Mouse (Mus musculus): ENCODE data around the gene Ccdc141. TPM values are rescaled to one million over a fixed set of nuclear protein-coding genes. Genes with fewer than 3 reads are reported as not detected.

Gene Ccdc141
- polyA plus RNA-seq, 1 experiment from 2014 or later, result 6.9 TPM

- no peak overlapping the region for H3K9ac ChIP-seq (replicated peaks; ENCODE audit: low read length)
- no peaks in the 10 kb centered on the region for H3K4me1 ChIP-seq (ENCODE audit: control insufficient read depth, insufficient read depth, low read length)
- H3K27me3 ChIP-seq (ENCODE audit: control insufficient read depth, insufficient read depth, low read length), result no peaks in the 10 kb centered on the region
- no peak overlapping the region for H3K4me3 ChIP-seq (replicated peaks; ENCODE audit: low read depth, low read length)
- no peak overlapping the region for H3K27ac ChIP-seq (replicated peaks; ENCODE audit: low read depth, low read length)
- H3K9me3 ChIP-seq (ENCODE audit: control insufficient read depth, low read length), result no peaks in the 10 kb centered on the region
- ATAC-seq (ENCODE audit: low FRiP score, low TSS enrichment), result no peak
- no peak overlapping the region for H3K4me2 ChIP-seq (ENCODE audit: low read length)
- 76% methylated on average over 4 of the region's 4 CpGs for WGBS
- DNase-seq, result no peak
- no peaks in the 10 kb centered on the region for H3K36me3 ChIP-seq (ENCODE audit: control insufficient read depth, insufficient read depth, low read length)
These were observed 60.1 kb downstream of the Ccdc141 start for GRCm38 (mm10) chr2:77110365-77110764.

- no peak for DNase-seq
- H3K36me3 ChIP-seq (ENCODE audit: control insufficient read depth, insufficient read depth, low read length), result no peaks in the 10 kb centered on the region
These were observed 60.8 kb downstream of the Ccdc141 start for GRCm38 (mm10) chr2:77109506-77110123.

GRCm38 (mm10) chr2:77108562-77108961 lies 61.9 kb downstream of the Ccdc141 start:
- Histone ChIP-seq H3K27ac (replicated peaks; ENCODE audit: low read depth, low read length) (no peak overlapping the region), H3K9me3 (ENCODE audit: control insufficient read depth, low read length) (no peaks in the 10 kb centered on the region), H3K4me2 (ENCODE audit: low read length) (no peak overlapping the region), H3K4me3 (replicated peaks; ENCODE audit: low read depth, low read length) (no peak overlapping the region), H3K36me3 (ENCODE audit: control insufficient read depth, insufficient read depth, low read length) (no peaks in the 10 kb centered on the region), H3K4me1 (ENCODE audit: control insufficient read depth, insufficient read depth, low read length) (no peaks in the 10 kb centered on the region), H3K9ac (replicated peaks; ENCODE audit: low read length) (no peak overlapping the region), H3K27me3 (ENCODE audit: control insufficient read depth, insufficient read depth, low read length) (no peaks in the 10 kb centered on the region)
- ATAC-seq (ENCODE audit: low FRiP score, low TSS enrichment), result no peak
- WGBS, result 83% methylated on average over 5 of the region's 5 CpGs
- DNase-seq, result no peak

More at GRCm38 (mm10) chr2:77109506-77110123, 60.8 kb downstream of the Ccdc141 start:
- no peaks in the 10 kb centered on the region for H3K4me1 ChIP-seq (ENCODE audit: control insufficient read depth, insufficient read depth, low read length)
- no peak for ATAC-seq (ENCODE audit: low FRiP score, low TSS enrichment)
- no peak overlapping the region for H3K4me2 ChIP-seq (ENCODE audit: low read length)
- H3K27me3 ChIP-seq (ENCODE audit: control insufficient read depth, insufficient read depth, low read length), result no peaks in the 10 kb centered on the region
- H3K9ac ChIP-seq (replicated peaks; ENCODE audit: low read length), result no peak overlapping the region
- no peaks in the 10 kb centered on the region for H3K9me3 ChIP-seq (ENCODE audit: control insufficient read depth, low read length)
- H3K4me3 ChIP-seq (replicated peaks; ENCODE audit: low read depth, low read length), result no peak overlapping the region
- no peak overlapping the region for H3K27ac ChIP-seq (replicated peaks; ENCODE audit: low read depth, low read length)
- WGBS, result 90% methylated on average over 8 of the region's 8 CpGs

GRCm38 (mm10) chr2:77106150-77106549 lies 64.3 kb downstream of the Ccdc141 start:
- ATAC-seq (ENCODE audit: low FRiP score, low TSS enrichment), result no peak

GRCm38 (mm10) chr2:77105006-77105715 lies 65.3 kb downstream of the Ccdc141 start:
- no peaks in the 10 kb centered on the region for H3K27me3 ChIP-seq (ENCODE audit: control insufficient read depth, insufficient read depth, low read length)
- no peaks in the 10 kb centered on the region for H3K4me1 ChIP-seq (ENCODE audit: control insufficient read depth, insufficient read depth, low read length)
- H3K27ac ChIP-seq (replicated peaks; ENCODE audit: low read depth, low read length), result no peak overlapping the region
- H3K9ac ChIP-seq (replicated peaks; ENCODE audit: low read length), result no peak overlapping the region
- no peak overlapping the region for H3K4me2 ChIP-seq (ENCODE audit: low read length)
- H3K4me3 ChIP-seq (replicated peaks; ENCODE audit: low read depth, low read length), result no peak overlapping the region
- DNase-seq (no peak), ATAC-seq (ENCODE audit: low FRiP score, low TSS enrichment) (no peak)
- H3K36me3 ChIP-seq (ENCODE audit: control insufficient read depth, insufficient read depth, low read length), result no peaks in the 10 kb centered on the region
- H3K9me3 ChIP-seq (ENCODE audit: control insufficient read depth, low read length), result no peaks in the 10 kb centered on the region
- WGBS, result 87% methylated on average over 8 of the region's 8 CpGs

More at GRCm38 (mm10) chr2:77106150-77106549, 64.3 kb downstream of the Ccdc141 start:
- Histone ChIP-seq H3K27ac (replicated peaks; ENCODE audit: low read depth, low read length) (no peak overlapping the region), H3K36me3 (ENCODE audit: control insufficient read depth, insufficient read depth, low read length) (no peaks in the 10 kb centered on the region), H3K4me1 (ENCODE audit: control insufficient read depth, insufficient read depth, low read length) (no peaks in the 10 kb centered on the region), H3K9ac (replicated peaks; ENCODE audit: low read length) (no peak overlapping the region), H3K4me2 (ENCODE audit: low read length) (no peak overlapping the region), H3K4me3 (replicated peaks; ENCODE audit: low read depth, low read length) (no peak overlapping the region), H3K27me3 (ENCODE audit: control insufficient read depth, insufficient read depth, low read length) (no peaks in the 10 kb centered on the region), H3K9me3 (ENCODE audit: control insufficient read depth, low read length) (no peaks in the 10 kb centered on the region)
- WGBS, result 89% methylated on average over 3 of the region's 3 CpGs
- DNase-seq, result no peak

GRCm38 (mm10) chr2:77102516-77102915 lies 67.9 kb downstream of the Ccdc141 start:
- H3K4me1 ChIP-seq (ENCODE audit: control insufficient read depth, insufficient read depth, low read length), result no peaks in the 10 kb centered on the region
- H3K4me3 ChIP-seq (replicated peaks; ENCODE audit: low read depth, low read length), result no peak overlapping the region
- ATAC-seq (ENCODE audit: low FRiP score, low TSS enrichment) (no peak), DNase-seq (no peak)
- H3K27me3 ChIP-seq (ENCODE audit: control insufficient read depth, insufficient read depth, low read length), result no peaks in the 10 kb centered on the region
- no peak overlapping the region for H3K4me2 ChIP-seq (ENCODE audit: low read length)
- H3K36me3 ChIP-seq (ENCODE audit: control insufficient read depth, insufficient read depth, low read length), result no peaks in the 10 kb centered on the region
- H3K27ac ChIP-seq (replicated peaks; ENCODE audit: low read depth, low read length), result no peak overlapping the region
- 97% methylated on average over 5 of the region's 5 CpGs for WGBS
- H3K9me3 ChIP-seq (ENCODE audit: control insufficient read depth, low read length), result no peaks in the 10 kb centered on the region
- no peak overlapping the region for H3K9ac ChIP-seq (replicated peaks; ENCODE audit: low read length)

- H3K9me3 ChIP-seq (ENCODE audit: control insufficient read depth, low read length), result no peaks in the 10 kb centered on the region
- H3K36me3 ChIP-seq (ENCODE audit: control insufficient read depth, insufficient read depth, low read length), result no peaks in the 10 kb centered on the region
- no peak overlapping the region for H3K4me3 ChIP-seq (replicated peaks; ENCODE audit: low read depth, low read length)
- H3K4me2 ChIP-seq (ENCODE audit: low read length), result no peak overlapping the region
- WGBS, result 94% methylated on average over 2 of the region's 2 CpGs
- no peak for ATAC-seq (ENCODE audit: low FRiP score, low TSS enrichment)
- no peak overlapping the region for H3K27ac ChIP-seq (replicated peaks; ENCODE audit: low read depth, low read length)
- no peaks in the 10 kb centered on the region for H3K27me3 ChIP-seq (ENCODE audit: control insufficient read depth, insufficient read depth, low read length)
- no peak overlapping the region for H3K9ac ChIP-seq (replicated peaks; ENCODE audit: low read length)
- H3K4me1 ChIP-seq (ENCODE audit: control insufficient read depth, insufficient read depth, low read length), result no peaks in the 10 kb centered on the region
- no peak for DNase-seq
These were observed 70.6 kb downstream of the Ccdc141 start for GRCm38 (mm10) chr2:77099814-77100213.

GRCm38 (mm10) chr2:77098769-77099168 lies 71.7 kb downstream of the Ccdc141 start:
- Histone ChIP-seq H3K4me2 (ENCODE audit: low read length) (no peak overlapping the region), H3K36me3 (ENCODE audit: control insufficient read depth, insufficient read depth, low read length) (no peaks in the 10 kb centered on the region), H3K4me3 (replicated peaks; ENCODE audit: low read depth, low read length) (no peak overlapping the region), H3K27ac (replicated peaks; ENCODE audit: low read depth, low read length) (no peak overlapping the region), H3K9me3 (ENCODE audit: control insufficient read depth, low read length) (no peaks in the 10 kb centered on the region), H3K4me1 (ENCODE audit: control insufficient read depth, insufficient read depth, low read length) (no peaks in the 10 kb centered on the region), H3K27me3 (ENCODE audit: control insufficient read depth, insufficient read depth, low read length) (no peaks in the 10 kb centered on the region), H3K9ac (replicated peaks; ENCODE audit: low read length) (no peak overlapping the region)
- DNase-seq (no peak), ATAC-seq (ENCODE audit: low FRiP score, low TSS enrichment) (no peak)
- WGBS, result 90% methylated on average over 3 of the region's 3 CpGs

- H3K9ac ChIP-seq (replicated peaks; ENCODE audit: low read length), result no peak overlapping the region
- H3K4me2 ChIP-seq (ENCODE audit: low read length), result no peak overlapping the region
- no peaks in the 10 kb centered on the region for H3K36me3 ChIP-seq (ENCODE audit: control insufficient read depth, insufficient read depth, low read length)
- no peaks in the 10 kb centered on the region for H3K9me3 ChIP-seq (ENCODE audit: control insufficient read depth, low read length)
- H3K27ac ChIP-seq (replicated peaks; ENCODE audit: low read depth, low read length), result no peak overlapping the region
- DNase-seq (no peak), ATAC-seq (ENCODE audit: low FRiP score, low TSS enrichment) (no peak)
- no peaks in the 10 kb centered on the region for H3K4me1 ChIP-seq (ENCODE audit: control insufficient read depth, insufficient read depth, low read length)
- H3K27me3 ChIP-seq (ENCODE audit: control insufficient read depth, insufficient read depth, low read length), result no peaks in the 10 kb centered on the region
- 84% methylated on average over 4 of the region's 4 CpGs for WGBS
- H3K4me3 ChIP-seq (replicated peaks; ENCODE audit: low read depth, low read length), result no peak overlapping the region
These were observed 78.7 kb downstream of the Ccdc141 start for GRCm38 (mm10) chr2:77091749-77092148.

All from midbrain, embryonic 14.5 days (tissue).